Mouse (Mus musculus) spleen, postnatal 36 days (tissue): ENCODE measurements at regions not wholly inside any gene's neighbourhood (a gene's known extent, or its start where the extent isn't known, plus 50 kb on each side); places are given as distances from the start of the nearest gene placed in this dataset.

Source experiments
- DNase-seq, 2 experiments: peaks; one replicate each; pipeline ENCODE4 v3.0.0; 2022; ENCODE audit warnings: low spot score in 2 of 2, mixed read lengths in 1 of 2

DNA sequence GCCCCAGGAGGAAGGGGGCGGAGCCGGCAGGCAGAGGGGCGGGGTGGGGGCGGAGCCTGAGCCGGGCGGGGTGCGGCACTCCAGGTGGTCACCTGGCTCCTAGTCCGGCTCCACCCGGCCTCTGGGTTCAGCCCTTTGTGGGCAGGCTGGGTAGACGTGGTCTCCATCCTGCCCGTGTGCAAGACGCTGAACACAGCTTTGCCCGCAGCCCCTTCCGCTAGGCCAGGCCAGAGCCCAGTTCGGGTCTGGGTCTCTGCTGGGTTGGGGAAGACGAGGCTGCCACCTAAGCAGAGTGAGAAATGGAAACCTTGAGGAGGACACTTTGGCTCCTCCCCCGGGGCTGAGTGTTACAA lies 161.4 kb upstream of the Nfe2l3 start:
- no peak for DNase-seq

DNA sequence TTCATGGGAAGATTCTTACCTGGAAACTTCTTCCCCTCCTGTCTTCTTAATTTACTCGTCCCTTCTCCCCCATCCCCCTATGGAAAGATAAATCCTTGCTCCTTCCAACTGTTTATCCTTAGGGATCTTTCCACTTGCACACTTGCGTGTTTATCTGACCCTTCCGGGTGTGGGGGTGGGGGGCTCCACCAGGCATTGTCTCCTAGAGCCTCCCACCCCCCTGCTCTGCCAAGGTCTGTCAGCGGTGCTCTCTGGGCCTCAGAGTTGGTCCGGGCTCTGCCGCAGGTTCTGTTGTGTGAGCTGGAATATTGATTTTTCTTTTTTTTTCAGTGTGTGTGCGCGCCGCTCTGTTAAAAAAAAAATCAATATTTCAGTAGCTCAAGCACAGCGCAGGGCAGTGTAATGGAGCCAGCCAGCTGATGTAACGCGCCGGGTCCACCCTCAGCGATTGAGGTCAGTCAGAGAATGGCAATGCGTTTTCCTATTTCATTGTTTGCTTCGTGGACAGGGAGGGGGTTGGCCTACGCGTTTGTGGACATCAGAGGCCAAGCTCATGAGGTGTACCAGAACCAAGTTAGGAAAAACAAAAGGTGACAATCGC lies 160.2 kb upstream of the Nfe2l3 start:
- DNase-seq, result no peak

DNA sequence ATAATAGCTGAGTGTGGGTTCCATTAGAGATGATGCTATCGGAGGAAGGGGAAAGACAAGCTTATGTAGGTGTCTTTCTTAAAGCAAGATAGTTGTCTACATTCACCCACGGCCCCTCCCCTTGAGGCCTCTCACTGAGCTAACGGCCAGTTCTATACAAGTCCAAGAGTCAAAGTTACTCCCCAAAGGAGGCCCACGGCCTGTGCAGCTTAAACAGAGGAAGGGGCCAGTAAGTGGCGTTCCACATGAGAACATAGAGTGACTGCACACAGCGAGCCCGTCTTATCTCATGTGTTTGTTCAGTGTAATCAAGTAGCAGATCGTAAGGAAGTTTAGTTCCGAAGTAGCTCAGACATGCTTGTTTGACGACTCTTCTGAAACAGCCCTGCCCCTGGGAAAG lies 153.0 kb upstream of the Nfe2l3 start:
- DNase-seq, result no peak

DNA sequence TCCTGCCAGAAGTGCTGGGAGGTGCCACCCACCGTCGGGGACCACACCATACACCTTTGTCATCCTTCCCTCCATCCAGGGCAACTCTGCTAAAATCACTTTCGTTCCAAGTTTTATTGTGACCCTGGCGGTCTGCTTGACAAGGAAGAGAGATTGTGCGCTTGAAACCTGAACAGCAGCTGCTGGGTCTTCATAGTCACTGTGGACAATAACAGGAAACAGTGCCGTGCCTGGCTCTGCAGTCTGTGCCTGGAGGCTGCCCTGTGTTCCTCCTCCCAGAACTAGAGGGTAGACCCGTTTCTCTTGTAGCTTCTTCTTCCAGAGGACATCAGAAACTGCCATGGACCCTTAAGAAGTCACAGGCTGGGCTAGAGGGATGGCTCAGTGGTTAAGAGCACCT lies 152.2 kb upstream of the Nfe2l3 start:
- no peak for DNase-seq

DNA sequence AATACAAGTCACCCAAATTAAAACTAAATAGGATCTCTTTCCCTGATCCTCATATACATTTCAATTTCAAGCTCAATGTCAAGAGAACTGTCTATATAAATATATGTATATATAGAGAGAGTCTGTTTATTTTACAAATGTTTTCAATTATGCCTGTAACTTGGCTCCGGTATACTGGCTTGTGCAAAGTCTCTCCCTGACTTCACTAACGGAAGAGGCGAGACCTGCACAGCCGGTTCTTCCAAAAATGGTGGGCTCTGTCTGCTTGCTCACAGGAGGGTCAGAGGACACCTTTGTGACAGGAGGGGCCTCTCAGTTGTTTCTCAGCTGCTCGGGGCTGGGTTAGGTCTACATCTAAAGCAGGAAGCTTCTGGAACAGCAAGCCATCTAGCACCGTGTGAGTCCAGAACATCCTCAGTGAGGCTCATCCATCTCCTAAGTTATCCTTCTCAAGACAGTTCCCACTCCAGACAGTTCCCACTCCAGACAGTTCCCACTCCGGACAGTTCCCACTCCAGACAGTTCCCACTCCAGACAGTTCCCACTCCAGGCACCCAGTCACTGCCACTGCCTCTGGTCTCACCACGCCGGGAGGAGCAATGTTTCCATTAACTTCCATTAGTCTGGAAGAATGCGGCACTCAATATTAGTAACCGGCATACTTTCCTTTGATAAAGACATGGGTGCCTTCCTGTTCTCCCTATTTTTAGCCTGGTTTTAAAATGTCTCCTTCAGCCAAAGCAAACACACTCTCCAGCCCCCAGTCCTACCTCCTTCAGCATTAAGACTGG lies 148.4 kb upstream of the Nfe2l3 start:
- DNase-seq, result no peak

DNA sequence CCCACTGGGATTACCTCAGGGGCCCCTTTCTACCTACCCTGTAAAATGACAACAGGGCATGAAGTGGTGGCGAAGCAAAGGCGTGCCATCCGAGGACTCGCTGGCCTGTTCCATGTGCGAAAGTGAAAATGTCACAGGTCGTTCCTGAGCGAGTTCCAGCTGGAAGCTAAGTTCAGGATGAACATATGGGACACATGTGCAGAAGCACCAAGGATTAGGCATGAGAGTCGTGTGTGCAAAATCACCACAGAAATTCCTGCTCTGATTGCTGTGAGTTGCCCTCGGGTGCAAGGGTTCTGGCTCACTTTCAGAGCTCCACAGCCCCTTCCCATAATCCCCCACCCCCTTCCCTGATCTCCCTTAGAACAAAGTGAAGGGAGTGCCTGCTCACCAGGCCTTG lies 147.6 kb upstream of the Nfe2l3 start:
- DNase-seq, result no peak

DNA sequence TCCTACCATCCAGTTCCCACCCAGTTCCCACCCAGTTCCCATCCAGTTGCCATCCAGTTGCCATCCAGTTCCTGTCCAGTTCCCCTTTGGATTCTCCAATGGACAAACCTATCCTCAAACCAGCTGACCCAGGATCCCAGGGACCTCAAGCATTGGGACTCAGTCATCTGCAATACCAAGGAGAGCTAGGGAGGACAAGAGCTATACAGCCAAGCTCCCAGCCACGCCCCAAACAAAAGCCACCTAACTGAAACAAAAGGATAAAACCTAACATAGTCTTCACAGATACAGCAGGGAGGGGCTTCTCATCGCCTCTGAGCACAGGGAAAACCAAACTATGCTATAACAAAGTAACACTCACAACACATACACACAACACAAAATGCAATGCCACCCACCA lies 145.6 kb upstream of the Nfe2l3 start:
- no peak for DNase-seq

DNA sequence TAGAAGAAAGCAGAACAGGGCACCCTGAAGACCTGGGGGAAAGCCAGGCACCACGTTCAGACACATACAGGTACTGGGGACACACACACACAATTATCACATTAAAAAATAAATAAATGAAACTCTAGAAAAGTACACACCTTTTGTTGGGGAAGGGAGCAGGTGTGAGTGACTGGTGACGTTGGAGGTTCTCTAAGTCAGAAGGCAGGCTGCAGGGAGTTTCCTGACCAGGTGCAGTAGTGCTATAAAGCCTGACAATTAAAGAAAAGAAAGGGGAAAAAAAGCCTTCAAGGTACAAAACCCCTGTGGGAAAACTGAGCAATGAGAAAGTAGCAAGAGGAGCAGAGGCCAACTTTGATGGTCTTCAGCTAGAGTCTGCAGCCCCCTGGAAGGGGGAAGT lies 145.1 kb upstream of the Nfe2l3 start:
- DNase-seq, result no peak

DNA sequence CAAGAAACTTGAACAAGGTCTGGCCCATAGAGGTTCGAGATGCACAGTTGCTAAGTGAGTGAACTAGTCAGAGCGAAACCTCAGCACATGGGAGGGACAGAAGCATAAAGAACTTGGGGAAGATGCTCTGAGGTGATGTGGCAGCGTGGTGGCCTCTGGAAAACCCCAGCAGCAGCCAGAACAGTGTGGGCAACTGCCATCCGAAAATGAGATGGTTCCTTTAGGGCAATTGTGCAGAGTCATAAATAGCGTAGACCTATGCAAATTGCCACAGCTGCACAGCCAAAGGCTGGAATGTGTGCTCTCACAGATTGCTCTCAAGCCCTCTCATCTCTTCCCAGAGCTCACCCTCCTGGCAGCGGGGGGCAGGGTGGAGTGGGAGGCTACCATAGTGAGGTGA lies 144.7 kb upstream of the Nfe2l3 start:
- DNase-seq, result no peak

DNA sequence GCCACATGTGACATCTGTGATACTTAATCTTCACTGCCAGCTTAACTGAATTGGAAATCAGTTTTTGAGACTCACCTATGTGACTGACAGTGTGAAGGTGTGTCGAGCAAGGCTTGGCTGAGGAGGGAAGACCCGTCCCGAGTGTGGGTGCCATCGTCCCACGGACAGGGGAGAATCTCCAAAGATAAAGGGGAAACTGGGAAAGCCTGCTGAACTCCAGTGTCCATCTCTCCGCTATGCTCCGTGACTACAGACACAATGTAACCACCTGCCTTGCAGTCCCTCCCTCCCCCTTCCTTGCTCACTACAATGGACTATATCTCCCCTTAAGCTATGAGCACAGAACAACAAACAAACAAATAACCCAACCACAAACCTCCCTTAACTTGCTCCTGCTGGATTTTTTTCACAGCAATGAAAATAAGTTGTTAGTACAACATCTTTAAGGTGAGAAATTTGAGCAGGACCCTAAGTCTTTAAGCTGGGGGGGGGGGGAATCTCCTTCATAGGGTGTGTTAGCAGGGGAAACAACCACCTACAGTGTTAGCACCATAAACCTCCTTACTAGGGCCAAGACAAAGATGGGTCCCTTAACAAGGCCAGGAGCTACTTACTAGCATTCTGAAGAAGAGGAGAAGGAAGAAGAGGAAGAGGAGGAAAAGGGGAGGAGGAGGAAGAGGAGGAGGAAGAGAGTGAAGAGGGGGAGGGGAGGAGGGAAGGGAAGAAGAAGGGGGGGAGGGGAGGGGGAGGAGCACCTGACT lies 144.0 kb upstream of the Nfe2l3 start:
- no peak for DNase-seq

DNA sequence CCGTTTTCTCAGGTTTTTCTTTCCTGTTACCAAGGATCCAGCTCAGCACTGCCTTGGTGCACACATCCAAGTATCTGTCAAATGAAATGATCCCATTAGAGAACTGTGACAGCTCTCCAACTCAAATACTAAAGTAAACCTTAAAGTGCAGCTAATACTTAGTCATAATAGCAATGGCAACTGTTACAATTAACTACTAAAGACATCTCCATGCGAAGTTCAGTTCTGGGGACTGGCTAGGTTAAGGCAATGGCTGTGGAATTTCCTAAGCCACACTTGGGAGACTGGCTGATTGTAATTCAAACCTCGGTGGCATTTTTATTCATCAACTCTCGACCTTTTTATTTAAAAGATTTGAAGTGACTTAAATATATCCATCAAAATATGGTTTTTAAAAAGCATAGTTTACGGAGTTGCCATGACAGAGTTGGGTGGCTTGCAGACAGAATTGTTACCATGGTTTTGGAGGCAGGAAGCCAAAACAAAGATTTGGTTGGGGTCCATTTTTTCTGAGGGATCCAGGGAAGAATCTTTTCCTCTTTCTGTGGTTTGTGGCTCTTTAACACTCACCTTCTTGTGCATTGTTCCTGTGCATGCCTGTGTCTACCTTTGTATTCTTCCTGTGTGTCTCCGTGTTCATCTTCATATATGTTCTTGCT lies 143.3 kb upstream of the Nfe2l3 start:
- no peak for DNase-seq

DNA sequence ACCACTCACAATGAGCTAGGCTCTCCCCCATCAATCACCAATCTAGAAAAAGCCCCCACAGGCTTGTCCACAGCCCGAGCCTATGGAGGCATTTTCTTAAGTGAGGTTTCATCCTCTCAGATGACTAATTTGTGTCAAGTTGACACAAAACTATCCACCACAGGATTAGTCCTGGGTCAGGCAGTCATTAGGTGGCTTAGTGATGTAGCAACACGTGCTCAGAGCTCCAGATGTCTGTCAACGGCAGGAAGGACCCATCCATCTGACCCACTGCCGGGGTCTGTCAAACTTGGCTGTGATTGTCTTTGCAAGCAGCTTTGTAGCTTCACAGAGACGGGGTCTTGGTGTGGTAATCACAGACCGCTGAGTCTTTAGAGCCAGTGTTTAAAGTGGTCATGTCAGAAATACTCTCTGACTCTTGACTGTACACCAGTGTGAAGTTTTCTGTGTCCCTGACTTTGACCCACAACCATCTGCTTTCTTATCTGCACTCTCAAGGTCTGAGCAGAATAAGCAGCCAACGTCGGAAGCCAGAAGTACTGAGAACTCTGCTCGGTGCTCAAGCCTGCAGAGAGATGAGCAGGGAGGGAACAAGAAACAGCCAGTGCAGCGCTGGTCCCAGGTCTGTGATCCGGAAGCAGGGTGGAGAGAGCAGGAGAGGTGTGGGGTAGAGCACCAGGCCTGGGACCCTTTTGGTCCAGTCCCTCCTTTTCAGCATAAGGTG lies 131.6 kb upstream of the Nfe2l3 start:
- DNase-seq, result no peak

DNA sequence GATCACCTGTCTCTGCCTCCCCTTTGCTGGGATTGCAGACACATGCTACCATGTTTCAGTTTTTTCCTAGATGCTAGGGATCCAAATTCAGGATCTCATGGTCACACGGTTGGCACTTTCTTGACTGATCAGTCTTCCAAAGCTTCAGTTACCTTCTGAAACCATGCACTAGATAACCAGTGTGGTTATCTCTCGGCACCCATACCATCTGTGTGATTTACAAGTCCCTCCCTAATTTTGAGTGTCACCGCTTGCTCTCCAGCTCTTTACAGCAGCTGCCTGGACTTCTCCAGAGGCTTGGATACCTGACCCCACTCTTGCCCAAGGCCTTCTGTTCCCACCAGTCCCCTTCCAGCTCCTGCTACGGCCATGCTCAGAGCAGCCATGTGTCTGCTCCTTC lies 130.6 kb upstream of the Nfe2l3 start:
- DNase-seq, result no peak

DNA sequence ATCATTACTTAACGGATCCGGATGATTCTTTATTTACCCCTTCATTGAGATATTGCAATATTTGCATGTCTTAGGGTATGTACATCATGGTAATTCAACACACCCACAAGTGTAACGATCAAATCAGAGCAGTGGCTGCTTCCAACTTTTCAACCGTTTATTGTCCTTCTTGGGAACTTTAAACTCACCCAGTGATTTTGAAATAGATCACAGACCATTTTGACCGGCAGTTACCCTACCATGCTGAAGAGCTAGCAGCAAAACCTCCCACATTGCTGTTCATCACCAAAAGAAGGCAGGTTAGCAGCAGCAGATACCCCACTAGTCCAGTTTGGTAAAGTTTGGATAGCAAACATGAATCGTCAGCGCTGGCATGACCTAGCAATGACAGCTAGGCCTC lies 130.2 kb upstream of the Nfe2l3 start:
- DNase-seq, result no peak

DNA sequence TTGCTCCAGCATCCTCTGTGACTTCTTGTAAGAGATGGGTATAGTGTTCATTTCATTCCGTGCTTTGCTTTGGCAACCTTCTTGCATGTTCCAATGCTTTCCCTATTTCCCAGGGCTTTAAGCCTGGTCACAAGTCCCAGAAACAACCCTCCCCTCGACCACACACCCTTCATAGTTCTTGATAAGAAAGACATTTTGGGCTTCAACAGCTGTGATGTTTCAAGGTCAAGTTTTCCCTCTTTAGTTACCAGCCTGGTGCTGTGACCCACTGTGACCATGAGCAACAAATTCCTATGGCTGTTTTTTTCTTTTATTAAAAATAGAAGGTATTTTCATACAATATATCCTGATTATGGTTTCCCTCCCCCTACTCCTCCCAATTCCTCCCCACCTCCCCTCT lies 114.1 kb upstream of the Nfe2l3 start:
- no peak for DNase-seq

DNA sequence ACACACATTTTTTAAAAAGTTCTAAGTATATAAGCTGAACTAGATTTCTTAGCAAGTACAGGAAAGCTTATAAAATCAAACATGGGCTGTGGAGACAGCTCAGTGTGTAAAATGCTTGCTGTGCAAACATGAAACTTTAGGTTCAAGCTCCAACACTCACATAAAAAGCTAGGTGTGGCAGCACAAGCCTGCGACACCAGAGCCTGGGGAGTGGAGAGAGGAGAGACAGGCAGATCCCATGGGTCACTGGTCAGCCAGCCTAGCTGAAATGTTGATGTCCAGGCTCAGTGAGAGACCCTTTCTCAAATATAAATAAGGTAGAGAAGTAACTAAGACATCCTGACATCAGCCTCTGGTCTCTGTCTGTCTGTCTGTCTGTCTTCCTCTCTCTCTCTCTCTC lies 112.5 kb upstream of the Nfe2l3 start:
- DNase-seq, result no peak

DNA sequence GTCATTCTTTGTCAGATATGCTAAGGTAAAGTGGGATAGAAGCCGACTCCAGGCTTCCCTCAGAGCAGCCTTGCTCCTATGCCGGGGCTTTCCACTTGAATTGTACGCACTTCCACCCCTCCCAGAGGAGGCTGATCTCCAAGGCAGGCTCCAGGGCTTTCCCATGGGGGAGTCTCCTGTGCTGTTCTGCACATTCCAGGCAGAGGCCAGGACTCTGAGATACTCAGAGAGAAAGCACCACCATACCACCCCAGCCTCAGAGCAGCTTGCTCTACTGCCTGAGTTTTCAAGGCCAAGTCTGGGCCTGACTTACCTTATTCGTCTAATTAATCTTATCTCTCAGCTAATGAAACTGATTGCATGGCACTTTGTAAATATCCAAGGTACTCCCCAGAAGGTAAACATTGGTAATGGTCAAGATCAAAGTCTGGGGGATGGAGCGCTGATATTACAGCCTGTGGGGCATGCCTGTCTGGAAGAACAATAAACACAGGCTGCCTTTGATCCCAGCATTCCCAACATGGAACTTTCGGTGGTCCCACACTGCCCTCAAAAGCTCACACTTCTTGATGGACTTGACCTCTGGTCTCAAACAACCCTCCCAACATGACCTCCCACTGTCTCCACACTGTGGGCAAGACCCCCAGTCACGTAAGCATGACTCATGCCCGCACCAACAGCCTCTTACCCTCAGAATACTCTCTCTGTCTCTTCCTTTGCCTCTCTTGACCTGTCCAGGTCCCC lies 111.6 kb upstream of the Nfe2l3 start:
- DNase-seq, result no peak

DNA sequence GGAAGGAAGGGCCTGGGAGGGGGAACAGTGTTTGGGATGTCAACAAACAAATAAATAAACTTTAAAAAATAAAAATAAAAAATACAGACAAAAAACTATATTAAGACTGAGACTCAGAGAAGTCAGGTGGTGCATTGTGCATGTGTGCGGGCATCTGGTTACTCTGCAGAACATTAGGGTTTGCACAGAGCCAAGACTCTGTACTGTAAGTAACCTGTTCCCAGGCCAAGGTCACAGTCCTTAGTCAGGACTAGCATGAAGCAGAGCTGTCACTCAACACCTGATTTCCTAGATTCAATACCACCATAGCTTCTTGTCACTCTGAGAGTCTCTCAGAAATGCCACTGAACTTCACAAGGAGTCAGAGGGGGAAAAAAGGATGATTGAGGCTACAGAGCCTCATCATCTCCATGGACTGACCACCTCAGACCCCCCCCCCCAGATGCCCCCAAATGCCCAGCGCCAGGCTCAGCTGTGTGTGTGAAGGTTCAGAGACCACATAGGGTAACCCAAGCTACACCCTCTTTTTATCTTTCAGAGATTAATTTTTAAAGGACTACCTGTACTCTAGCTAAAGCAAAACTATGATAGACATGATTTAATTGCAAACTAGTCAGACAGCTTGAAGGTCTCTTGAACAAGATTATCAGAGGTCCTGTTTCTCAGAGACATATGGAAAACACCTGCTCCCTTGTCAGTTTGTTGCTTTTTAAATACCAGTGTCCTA lies 106.2 kb upstream of the Nfe2l3 start:
- DNase-seq, result no peak

DNA sequence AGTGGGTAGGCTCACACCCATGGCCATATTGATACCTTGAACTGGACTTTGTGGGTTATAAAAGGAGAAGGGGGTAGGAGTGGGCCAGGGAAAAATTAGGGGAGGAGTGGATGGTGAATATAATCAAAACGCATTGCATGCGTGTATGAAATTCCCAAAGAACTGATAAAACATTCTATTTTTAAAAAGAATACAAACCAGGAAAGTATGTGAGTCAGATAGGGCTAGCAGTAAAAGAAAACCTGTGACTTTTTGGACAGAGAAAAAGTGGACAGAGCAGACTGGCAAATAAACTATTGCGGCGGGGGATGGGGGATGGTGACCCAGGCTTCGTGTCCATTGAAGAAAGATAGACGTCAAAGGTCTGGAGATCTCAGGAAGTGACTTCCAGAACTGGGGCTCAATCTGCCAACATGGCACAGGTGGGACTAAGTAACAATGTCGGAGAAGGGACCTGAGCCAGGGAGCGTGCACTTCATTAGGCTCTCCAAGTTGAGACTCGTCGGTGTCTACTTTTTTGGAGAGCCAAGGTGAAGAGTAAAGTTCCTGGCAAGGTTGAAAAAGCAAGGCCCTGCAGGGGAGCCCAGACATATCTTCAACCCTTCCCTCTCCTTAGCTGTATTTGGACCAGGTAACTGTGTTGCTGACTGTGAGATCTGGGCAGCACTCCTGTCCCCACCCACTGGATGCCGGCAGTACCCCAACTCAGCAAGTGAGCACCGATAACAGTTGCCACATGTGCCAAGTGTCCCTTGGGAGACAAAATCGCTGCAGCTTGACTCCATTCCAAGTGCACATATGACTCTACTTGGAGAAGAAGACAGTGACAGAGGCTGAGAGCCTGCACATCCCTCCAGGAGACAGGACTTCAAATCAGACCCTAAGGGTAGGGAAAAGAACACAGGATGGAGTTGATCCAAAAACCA lies 103.1 kb upstream of the Nfe2l3 start:
- DNase-seq, result no peak
